Mouse (Mus musculus): ENCODE data around the gene Pan3.

The Pan3 gene

DNA sequence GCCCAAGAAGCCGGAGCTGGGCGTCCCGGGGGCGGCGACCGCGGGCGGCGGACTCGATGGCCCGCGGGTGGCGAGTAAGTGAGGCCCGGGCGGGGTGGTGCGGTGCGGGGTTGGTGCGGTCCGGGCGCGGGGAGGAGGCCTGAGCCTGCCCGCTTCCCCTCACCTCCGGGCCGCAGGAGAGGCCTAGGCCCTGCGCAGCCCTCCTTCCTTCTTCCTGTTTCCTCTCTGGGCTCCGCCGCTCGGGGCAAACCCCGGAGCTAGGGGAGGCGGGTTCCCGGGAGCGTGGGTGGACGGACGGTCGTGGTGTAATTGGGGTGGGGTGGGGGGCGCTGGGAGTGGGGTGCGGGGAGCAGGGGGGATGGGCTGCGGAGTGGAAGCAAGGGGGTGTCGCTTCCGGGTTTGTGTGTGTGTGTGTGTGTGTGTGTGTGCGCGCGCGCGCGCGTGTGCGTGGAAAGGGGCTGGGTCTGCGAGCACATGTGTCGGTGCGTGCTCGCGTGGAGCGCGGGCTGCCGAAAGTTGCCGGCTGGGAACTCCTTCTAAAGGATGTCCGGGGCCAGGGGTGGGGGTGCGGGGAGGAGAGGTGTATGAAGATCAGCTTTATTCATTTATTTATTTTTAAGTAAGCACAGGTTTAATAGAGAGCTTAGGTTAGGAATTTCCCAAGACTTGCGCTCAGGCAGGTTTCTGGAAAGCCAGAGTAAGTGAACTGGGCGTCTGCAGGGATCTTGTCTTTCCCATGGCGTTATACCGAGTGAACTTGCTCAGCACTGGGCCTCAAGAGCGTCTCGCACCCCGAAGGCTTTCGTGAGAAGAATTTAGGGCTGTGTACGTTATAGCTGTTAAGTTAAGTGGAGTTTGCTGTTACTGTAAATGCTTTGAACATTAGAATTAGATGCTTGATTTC lies 1.2 kb downstream of the Pan3 start:
- peak; percentile 43 to 48 for DNase-seq (ENCODE audit: low spot score in 2 of 2)

DNA sequence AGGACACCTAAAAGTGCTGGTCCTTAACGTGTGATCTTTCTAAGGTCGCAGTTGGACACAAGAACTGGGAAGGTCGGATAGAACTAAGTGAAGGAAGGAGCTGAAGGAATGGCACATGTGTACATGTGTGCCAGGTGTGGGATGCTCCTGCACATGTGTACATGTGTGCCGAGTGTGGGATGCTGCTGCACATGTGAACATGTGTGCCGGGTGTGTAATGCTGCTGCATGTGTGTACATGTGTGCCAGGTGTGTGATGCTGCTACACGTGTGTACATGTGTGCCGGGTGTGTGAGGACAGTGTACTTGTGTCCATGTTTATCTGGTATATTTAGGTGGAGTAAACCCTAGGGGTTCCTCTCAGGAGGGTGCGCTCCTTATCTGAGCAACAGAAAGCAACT lies 3.0 kb downstream of the Pan3 start:
- DNase-seq (ENCODE audit: low spot score in 2 of 2), result no peak

DNA sequence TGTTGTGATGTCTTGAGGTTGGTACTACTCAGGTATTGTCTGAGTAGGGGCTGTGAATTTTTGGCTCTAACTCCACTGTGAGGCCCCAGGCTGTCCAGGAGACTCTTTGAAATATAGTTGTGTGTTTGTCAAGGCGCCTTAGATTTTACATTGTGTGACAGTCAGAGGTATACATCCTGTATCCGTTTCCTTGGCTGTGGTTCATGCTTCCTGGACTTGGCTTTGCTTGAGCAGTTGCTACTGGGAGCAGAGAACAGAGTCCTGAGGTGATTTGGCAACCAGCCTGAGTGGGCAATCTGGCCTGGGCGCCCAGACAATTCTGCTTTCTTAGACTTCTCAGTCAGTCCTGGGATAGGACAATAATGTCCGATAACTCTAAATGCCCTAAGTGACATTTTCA lies 5.3 kb downstream of the Pan3 start:
- DNase-seq (ENCODE audit: low spot score in 2 of 2), result no peak

DNA sequence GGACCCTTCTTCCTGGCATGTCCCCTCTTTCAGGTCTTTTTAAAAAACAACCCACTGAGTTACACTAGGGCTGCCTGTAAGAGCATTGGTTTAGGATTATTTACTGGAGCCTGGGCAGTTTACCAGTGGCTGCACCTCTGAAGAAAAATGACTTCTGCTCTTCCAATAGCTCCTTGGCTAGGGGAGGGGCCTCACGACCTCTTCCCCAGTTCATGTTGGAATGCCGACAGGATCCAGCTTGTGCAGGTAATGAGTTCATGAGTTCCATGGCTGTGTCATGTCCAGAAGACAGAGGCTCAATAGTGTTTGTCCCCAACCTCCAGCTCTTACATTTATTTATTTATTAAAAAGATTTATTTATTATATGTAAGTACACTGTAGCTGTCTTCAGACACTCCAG lies 5.8 kb downstream of the Pan3 start:
- no peak for DNase-seq (ENCODE audit: low spot score in 2 of 2)

DNA sequence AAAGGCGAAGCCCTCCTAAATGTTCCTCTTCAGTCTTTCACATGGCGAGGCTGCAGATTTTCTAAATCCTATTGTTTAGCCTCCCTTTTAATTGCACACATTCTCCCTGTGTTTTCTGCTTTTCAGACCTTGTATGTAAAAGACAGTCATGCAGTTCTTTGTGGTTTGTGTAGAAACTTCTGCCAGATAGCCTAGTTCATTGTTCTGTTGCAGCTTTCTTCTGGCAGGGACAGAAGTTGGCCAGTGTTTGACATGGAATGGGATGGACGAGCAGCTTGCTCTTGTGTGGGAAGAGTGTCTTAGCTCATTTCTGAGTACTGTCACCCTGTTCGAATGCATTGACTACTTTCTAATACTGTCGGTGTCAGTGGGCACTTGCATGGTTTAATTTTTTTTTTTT lies 6.5 kb downstream of the Pan3 start:
- no peak for DNase-seq (ENCODE audit: low spot score in 2 of 2)

DNA sequence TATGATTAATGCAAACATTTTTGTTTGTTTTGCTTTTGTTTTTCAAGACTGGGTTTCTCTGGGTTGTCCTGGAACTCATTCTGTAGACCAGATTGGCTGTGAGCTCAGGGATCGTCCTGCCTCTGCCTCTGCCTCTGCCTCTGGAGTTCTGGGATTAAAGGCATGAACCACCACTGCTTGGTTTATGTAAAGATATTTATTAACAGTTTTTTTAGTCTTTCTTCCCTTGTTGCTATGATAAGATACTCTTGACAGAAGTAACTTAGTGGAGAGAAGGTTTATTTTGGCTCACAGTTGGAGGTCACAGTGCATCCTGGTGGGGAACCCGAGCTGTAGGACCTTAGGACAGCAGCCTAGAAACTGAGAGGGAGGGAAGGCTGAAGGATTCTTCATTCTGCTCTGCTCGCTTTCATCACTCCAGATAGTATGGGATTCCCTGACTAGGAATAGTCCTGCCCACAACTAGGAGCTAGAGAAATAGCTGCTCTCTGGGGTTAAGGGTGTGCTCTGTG lies 11.1 kb downstream of the Pan3 start:
- no peak for DNase-seq (ENCODE audit: low spot score in 2 of 2)

DNA sequence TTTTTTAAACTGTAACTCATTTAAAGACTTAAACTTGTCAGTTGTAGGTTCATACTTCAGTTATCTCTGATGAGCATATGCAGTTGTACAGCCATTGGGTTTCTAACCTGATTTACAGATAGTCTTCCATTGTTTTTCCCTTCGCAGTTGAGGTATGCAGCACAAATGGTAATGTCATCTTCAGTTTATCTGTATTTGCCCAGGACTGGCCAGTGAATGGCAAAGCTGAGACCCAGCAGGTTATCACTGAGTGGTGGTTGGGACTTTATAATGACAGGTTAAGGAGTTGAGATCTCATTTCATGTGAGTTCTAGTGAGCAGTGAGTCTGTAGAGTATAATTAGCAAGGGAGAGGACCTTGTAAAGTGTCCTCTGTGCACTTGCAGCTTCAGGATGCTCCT lies 12.0 kb downstream of the Pan3 start:
- no peak for DNase-seq (ENCODE audit: low spot score in 2 of 2)

DNA sequence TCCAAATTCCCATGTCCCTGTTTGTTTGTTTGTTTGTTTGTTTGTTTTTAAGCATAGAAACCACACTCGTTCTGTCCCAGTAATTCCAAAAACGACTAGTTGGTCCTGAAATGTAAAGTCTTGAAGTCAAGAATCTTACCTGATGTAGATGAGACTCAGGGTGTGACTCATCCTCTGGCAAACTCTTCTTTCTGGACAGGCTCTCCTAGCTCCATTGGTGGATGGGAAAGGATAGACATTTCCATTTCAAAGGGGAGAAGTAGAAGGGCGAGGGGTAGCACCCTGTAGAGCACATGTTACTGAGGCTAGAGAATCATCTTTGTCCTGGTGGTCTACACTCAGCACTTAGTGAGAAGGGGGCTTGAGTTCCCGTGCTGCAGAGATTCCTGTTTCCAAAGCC lies 12.8 kb downstream of the Pan3 start:
- DNase-seq (ENCODE audit: low spot score in 2 of 2), result no peak

DNA sequence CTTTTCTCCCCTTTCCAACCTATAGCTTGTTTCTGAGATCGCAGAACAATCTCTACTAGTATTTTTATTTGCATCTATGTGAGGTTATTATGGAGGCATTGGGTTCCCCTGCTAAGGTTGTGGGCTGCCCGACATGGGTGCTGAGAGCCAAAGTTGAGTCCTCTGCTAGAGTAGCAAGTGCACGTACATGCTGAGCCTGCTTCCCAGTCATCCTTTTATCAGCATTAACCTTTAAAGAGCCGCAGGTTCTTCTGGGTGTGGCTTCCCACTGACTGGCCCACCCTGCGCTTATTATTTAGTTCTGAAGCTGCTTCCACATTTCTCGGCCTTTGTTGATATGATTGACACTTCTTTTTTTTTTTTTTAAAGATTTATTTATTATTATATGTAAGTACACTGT lies 14.3 kb downstream of the Pan3 start:
- no peak for DNase-seq (ENCODE audit: low spot score in 2 of 2)

DNA sequence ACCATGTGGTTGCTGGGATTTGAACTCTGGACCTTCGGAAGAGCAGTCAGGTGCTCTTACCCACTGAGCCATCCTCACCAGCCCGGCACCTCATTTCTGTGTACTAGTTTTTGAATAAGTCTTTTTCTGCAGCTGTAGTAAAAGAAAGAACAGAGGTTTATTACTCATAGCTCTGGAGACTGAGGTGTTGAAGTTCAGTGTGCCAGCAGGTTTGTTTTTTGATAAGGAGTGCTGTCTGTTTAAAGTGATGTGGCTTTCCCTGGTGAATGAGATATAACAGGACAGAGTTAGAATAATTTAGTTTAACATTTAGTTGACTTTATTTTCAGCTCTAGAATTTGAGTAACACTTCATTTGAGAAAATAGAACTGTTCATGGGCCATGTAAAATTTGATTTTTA lies 14.8 kb downstream of the Pan3 start:
- DNase-seq (ENCODE audit: low spot score in 2 of 2), result no peak

DNA sequence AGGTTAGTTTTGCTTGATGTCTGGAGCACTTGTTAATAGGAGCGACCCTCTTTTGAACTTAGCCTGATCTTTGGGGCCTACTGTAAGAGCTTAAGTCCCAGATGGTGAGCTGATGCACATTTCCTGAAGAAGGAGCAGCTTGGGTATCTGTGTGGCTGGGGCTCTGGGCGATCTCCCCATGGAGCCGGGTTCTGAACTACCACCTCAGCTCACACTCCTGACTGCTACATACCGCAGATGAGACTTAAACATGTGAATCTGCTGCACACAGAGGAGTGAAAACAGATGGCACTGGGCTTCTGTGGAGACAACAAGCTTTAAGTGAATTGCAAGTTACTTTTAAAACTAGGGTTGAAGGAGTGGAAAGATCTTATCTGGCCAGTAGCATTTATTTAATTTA lies 15.3 kb downstream of the Pan3 start:
- no peak for DNase-seq (ENCODE audit: low spot score in 2 of 2)

DNA sequence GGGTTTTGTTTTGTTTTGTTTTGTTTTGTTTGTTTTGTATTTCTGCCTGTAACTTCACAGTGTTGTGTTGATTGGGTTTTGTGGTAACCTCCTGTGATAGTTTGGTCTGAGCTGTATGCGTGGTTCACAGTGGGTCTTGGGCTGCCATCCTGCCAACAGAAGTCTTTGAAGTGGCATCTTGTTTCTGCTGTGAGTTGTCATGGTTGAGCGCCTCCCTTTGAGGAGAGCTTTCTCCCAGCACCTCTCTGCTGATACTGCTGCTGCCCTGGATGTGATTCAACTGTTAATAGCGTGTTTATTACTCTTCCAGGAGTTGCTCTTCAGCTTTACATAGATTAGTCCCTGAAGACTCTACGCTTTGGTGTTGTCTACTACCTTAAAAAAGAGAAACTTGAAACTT lies 18.6 kb downstream of the Pan3 start:
- DNase-seq (ENCODE audit: low spot score in 2 of 2), result no peak

DNA sequence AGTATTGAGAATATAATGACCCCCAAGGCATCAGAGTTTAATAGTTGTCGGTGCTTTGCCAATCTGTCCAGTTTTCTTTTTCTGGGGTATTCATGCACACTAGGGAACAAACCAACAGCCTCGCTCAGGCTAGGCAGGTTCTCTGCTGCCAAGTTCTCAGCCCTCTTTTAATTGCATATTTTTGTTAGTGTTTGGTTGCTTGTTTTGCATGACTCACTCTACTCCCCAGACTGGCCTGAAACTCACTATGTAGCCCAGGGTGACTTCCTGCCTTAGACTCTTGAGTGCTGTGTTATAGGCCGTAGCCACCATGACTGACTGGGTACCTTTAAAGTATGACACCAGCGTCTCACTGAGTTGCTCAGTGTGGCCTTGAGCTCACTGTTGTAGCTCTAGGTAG lies 19.0 kb downstream of the Pan3 start:
- DNase-seq (ENCODE audit: low spot score in 2 of 2), result no peak

DNA sequence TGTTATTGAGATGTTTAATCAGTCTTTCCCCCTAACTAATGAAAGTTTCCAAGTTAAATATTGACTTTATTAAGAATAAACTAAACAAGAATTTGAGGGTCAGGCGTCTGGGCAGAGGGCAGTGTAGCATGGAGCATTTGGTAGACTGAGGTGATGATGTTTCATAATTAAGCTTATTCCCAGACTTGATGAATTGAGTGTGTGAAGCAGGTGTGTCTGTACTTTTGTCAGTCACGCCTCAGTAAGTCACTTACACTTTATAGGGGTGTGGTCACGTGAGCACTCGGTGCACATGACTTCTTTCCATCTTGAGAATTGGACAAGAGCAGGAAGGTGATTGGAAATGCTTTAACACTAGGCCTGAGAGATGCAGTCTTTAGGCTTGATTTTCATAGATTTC lies 26.5 kb downstream of the Pan3 start:
- no peak for DNase-seq (ENCODE audit: low spot score in 2 of 2)

DNA sequence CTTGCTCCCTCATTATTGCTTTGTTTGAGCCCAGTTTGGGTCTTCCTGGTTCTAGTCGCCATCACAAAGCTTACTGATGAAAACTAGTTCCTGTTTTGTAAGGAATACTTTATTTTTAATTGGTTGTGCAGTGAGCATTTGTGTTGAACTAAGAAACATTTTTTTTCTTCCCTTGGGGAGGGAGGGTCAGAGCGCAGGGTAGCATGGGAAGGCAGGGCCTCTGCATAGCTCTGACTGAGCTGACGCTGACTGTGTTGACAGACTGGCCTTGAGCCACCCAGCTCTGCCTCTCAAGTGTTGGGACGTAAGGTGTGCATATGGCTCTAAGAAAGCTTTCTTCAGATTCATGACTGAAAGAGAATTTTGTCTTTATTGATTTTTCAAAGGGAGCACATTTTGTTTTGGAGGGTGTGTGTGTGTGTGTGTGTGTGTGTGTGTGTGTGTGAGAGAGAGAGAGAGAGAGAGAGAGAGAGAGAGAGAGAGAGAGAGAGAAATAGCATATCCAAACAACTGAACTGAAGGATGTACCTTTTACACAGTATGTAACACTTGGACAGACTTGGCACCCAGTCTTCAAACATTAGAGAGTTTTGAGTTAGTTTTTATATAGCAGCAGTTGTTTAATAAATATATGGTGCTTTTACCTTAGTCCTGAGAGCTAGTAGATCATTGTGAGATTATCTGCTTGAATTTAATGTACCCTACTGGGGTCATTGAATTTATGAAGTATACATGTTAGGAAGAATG lies 30.0 kb downstream of the Pan3 start:
- DNase-seq (ENCODE audit: low spot score in 2 of 2), result no peak

DNA sequence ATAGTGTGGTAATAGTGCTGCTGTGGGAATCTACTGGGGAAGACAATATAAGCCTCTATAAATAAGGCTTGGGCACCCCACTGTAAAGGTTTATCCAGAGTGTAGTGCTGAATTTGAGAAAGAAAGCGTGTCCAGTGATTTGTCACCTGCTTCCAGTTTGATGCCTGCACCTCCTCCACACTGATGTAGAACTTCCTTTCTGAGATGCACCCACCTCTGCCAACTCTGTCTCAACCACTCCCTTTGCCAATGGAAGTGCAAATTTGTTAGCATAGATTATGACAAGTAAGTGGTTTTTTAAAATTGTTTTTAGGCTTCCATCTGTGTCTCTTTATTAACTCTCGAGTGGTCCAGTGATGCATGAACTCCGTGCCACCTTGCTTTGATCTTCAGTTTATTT lies 33.3 kb downstream of the Pan3 start:
- DNase-seq (ENCODE audit: low spot score in 2 of 2), result no peak

DNA sequence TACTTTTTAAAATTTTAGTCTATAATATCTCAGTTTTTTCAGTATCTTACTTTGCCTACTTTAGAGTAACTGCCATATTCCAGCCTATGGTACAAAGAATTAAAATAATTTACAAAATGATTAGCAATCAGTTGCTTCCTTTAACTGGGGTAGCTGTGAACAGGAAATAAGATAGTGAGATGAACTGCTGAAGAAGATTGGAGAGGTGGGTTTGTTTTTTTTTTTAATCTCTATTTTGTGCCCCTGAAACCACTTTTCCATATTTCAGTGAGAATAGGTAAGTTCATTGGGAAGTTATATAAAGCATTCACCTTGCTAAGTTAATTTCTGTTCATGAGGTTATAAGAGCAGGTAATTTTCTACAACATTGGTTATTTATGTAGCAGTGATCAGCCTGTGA lies 36.4 kb downstream of the Pan3 start:
- no peak for DNase-seq (ENCODE audit: low spot score in 2 of 2)

DNA sequence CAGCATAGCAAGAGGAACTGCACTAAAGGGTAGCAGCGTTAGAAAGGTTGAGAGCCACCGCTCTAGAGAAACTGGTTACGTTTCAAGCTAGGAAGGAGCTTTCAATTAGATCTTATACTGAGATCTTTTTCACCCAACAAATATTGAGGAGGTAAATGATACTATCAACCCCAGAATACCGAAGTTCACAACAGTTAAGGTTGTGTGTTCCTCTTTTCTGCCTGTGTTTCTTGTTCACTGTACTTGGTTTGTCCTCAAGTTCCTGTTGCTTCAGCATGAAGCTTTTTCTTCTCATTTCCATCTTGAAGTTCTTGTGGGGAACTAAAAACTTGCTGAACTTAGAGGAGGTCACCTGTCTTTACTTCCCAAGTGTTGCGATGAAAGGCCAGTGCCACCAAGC lies 41.2 kb downstream of the Pan3 start:
- no peak for DNase-seq (ENCODE audit: low spot score in 2 of 2)

DNA sequence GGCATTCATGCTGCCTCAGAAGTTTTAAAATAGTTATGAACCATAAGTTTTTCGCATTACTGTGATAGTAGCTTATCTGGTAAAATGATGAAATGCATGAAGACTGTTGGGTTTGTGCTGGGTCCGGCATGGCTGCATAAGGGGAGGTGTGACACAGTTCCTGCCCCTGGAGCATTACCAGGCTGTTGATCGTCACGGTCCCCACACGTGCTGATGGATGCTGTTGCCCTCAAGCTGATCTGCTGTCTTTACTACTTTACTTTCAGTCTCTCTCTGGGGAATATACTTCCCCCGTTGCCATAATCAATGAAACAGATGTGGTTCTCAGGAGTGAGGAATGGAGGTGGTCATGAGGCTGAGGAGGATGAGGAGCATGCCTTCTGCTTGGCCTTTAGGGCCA lies 43.1 kb downstream of the Pan3 start:
- no peak for DNase-seq (ENCODE audit: low spot score in 2 of 2)

DNA sequence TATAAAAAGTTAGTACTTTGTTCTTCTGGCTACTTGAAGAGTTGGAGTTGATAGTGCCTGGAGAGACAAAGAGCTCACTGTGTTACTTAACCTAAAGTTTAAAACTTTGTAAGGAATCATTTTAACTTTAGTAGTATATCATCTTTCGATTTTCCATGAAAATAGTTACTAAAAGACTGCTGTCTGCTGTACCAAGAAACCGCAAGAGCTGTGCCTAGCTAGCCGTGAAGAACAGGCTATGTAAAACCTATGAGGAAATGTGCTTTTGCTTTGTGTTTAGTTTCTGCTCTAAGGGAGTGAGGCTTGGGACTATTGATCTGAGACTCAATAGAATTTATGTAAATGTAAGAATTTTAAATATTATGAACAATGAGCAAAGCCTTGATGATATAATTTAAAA lies 43.9 kb downstream of the Pan3 start:
- DNase-seq (ENCODE audit: low spot score in 2 of 2), result no peak

DNA sequence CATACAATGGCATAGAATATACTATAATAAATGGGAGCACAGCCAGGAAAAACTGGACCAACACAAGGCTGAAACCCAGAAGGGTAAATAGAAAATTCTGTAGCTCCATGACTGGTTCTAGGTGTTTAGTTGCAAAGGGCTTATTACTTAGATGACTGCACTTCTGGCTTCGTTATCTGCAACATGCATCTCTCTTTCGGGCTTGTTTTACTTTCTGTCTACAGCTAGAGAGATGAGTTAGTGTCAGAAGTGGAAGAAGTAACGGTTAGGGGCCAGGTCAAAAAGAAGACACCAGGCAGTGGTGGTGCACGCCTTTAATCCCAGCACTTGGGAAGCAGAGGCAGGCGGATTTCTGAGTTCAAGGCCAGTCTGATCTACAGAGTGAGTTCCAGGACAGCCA lies 46.1 kb downstream of the Pan3 start:
- no peak for DNase-seq (ENCODE audit: low spot score in 2 of 2)

DNA sequence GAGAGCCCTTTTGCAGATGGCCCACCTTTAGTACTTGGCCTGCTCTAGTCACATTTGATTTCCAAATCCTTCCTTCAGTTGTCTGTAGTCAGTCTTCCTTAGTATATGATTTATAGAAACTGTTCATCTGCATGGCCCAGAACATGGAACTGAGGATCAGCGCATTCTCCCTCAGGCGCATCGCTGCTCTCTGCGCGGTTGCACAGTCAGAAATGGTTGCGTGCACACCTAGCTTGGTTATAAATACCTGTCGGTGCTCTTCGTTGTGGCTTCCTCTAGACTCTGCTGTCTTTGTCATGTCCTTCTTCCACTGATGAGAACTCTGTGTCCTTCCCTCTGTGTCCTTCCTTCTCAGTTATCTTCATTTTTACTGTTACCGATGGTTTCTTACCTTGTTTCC lies 47.1 kb downstream of the Pan3 start:
- DNase-seq (ENCODE audit: low spot score in 2 of 2), result no peak

DNA sequence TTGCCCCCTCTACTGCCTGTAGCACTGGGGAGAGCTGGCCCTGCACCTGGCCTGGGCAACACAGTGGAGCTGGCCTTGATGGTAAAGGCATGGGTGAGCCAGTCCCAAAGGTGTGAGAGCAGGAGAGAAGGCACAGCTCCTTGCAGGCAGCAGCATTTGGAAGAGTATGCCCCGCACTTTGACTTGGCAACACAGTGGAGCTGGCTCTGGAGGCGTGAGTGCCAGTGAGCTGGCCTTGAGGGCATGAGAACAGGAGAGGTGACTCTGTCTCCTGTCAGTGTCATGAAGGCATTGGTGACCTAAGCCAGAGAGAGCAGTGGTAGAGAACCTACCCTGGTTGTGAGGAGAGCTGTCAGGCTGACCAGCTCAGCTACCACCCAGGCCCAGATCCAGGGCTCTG lies 49.4 kb downstream of the Pan3 start:
- no peak for DNase-seq (ENCODE audit: low spot score in 2 of 2)

Data from frontal cortex, postnatal 25 days (tissue).